Mouse (Mus musculus): ENCODE measurements at regions not wholly inside any gene's neighbourhood (a gene's known extent, or its start where the extent isn't known, plus 50 kb on each side); places are given as distances from the start of the nearest gene placed in this dataset.

DNA sequence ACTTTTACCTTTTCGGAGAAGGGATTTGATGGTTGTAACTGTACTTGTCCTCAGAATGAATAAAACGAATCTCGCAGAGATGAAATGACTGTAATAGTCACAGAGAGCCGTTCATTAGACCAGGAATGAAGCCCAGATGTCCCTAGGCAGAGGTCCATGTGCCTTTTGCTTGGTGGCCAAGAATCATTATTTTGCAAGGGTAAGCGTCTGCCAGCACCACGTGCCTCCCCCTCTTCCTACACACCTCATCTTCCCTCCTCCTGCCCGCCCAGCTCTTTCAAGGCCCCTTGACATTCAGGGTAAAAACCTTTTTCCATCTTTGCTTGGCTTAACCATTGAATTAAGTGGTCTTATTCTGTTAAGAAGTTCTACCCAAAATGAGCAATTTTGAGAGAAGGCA is 161.1 kb upstream of the Rad23b start:
- no peak for ATAC-seq (replicated peaks in 1 of 2; ENCODE audit: insufficient read depth in 1 of 2, low FRiP score in 2 of 2, low TSS enrichment in 1 of 2, low read depth in 1 of 2, poor library complexity in 2 of 2, severe bottlenecking in 2 of 2)

GRCm38 (mm10) chr4:55190586-55190985 is 159.3 kb upstream of the Rad23b start:
- no peak for ATAC-seq (replicated peaks in 1 of 2; ENCODE audit: insufficient read depth in 1 of 2, low FRiP score in 2 of 2, low TSS enrichment in 1 of 2, low read depth in 1 of 2, poor library complexity in 2 of 2, severe bottlenecking in 2 of 2)

- no peak for ATAC-seq (replicated peaks in 1 of 2; ENCODE audit: insufficient read depth in 1 of 2, low FRiP score in 2 of 2, low TSS enrichment in 1 of 2, low read depth in 1 of 2, poor library complexity in 2 of 2, severe bottlenecking in 2 of 2)
These were observed 155.8 kb upstream of the Rad23b start for GRCm38 (mm10) chr4:55194061-55194460.

- no peak for ATAC-seq (replicated peaks in 1 of 2; ENCODE audit: insufficient read depth in 1 of 2, low FRiP score in 2 of 2, low TSS enrichment in 1 of 2, low read depth in 1 of 2, poor library complexity in 2 of 2, severe bottlenecking in 2 of 2)
These were observed 155.3 kb upstream of the Rad23b start for GRCm38 (mm10) chr4:55194552-55194951.

GRCm38 (mm10) chr4:55203731-55204710 is 145.8 kb upstream of the Rad23b start:
- 0 out of 4 replicates have a peak, but pooled peaks of 1 of the 2 experiments have one; percentile 32 for ATAC-seq (replicated peaks in 1 of 2; ENCODE audit: insufficient read depth in 1 of 2, low FRiP score in 2 of 2, low TSS enrichment in 1 of 2, low read depth in 1 of 2, poor library complexity in 2 of 2, severe bottlenecking in 2 of 2)

GRCm38 (mm10) chr4:55206226-55206625 is 143.6 kb upstream of the Rad23b start:
- no peak for ATAC-seq (replicated peaks in 1 of 2; ENCODE audit: insufficient read depth in 1 of 2, low FRiP score in 2 of 2, low TSS enrichment in 1 of 2, low read depth in 1 of 2, poor library complexity in 2 of 2, severe bottlenecking in 2 of 2)

DNA sequence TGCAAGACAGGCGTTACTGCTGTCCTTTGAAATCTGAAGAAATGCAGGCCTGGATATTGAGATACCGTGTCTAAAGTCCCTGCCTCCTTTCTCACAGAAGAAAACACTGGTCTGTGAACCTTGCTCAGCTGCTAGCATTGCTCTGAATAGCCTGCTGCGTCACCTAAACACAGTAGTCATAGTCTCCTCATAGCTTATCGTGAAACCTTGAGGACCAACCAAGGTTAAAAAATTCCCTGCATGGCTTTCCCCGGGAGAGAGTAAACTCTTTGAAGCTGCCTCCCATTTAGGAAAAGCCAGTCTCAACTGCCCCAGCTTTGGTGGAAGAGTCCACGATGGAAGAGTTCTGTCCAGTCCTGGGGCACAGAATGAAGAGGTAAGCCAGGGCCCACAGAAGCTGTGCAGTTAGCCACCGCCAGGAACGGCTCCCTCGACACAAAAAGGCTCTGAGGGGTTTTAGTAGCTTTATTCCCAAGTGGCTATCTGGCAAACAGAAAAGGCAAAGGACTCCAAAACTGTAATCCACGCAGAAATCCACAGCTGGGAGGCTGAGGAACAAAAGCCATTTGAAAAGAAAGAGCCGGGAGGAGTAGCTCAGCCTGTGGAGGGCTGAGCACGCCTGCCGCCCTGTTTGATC is 142.0 kb upstream of the Rad23b start:
- no peak for ATAC-seq (replicated peaks in 1 of 2; ENCODE audit: insufficient read depth in 1 of 2, low FRiP score in 2 of 2, low TSS enrichment in 1 of 2, low read depth in 1 of 2, poor library complexity in 2 of 2, severe bottlenecking in 2 of 2)

GRCm38 (mm10) chr4:55208386-55209345 is 141.2 kb upstream of the Rad23b start:
- no peak for ATAC-seq (replicated peaks in 1 of 2; ENCODE audit: insufficient read depth in 1 of 2, low FRiP score in 2 of 2, low TSS enrichment in 1 of 2, low read depth in 1 of 2, poor library complexity in 2 of 2, severe bottlenecking in 2 of 2)

- no peak for ATAC-seq (replicated peaks in 1 of 2; ENCODE audit: insufficient read depth in 1 of 2, low FRiP score in 2 of 2, low TSS enrichment in 1 of 2, low read depth in 1 of 2, poor library complexity in 2 of 2, severe bottlenecking in 2 of 2)
These were observed 134.2 kb upstream of the Rad23b start for GRCm38 (mm10) chr4:55215425-55216174.

- no peak for ATAC-seq (replicated peaks in 1 of 2; ENCODE audit: insufficient read depth in 1 of 2, low FRiP score in 2 of 2, low TSS enrichment in 1 of 2, low read depth in 1 of 2, poor library complexity in 2 of 2, severe bottlenecking in 2 of 2)
These were observed 133.7 kb upstream of the Rad23b start for GRCm38 (mm10) chr4:55216175-55216545.

DNA sequence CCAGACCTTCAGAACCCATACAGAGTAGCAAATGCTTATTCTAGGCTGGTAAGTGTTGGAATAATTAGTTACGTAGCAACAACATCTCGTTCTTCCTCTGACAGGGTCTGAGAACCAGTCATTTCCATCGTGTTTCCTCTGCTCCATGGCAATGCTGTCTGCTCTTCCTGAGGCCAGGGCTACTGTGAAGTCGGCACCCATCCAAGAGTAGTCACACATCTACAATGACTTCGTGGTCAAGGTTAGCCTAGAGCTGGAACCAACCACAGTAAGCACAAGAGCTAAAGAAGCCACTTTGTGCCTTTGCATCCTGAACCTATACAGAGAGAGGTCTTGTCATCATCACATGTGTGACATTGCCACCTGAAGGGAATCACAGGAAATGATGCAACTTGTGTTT is 124.1 kb upstream of the Rad23b start:
- ATAC-seq (replicated peaks in 1 of 2; ENCODE audit: insufficient read depth in 1 of 2, low FRiP score in 2 of 2, low TSS enrichment in 1 of 2, low read depth in 1 of 2, poor library complexity in 2 of 2, severe bottlenecking in 2 of 2) = no peak

- no peak for ATAC-seq (replicated peaks in 1 of 2; ENCODE audit: insufficient read depth in 1 of 2, low FRiP score in 2 of 2, low TSS enrichment in 1 of 2, low read depth in 1 of 2, poor library complexity in 2 of 2, severe bottlenecking in 2 of 2)
These were observed 122.4 kb upstream of the Rad23b start for GRCm38 (mm10) chr4:55227394-55227793.

GRCm38 (mm10) chr4:55231522-55231921 is 118.3 kb upstream of the Rad23b start:
- no peak; a peak in 1 of 4 replicates for ATAC-seq (replicated peaks in 1 of 2; ENCODE audit: insufficient read depth in 1 of 2, low FRiP score in 2 of 2, low TSS enrichment in 1 of 2, low read depth in 1 of 2, poor library complexity in 2 of 2, severe bottlenecking in 2 of 2)

DNA sequence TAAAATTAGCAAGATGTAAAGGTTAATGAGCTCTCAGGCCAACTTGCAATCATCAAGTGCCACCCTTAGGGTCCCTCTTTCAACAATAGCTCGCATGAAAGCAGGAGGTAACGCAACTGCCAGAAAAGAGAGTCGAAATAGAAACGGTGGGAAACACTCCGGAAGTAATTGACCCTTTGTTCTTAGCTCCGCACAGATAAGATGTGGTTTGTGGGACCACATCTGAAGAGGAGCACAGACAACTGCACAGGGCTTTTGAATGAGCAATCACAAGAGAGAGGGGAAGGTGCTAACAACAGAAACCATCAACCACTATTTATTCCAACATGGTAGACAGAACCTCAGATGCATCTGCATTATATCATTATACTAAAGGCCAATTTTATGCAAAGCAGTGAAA is 112.0 kb upstream of the Rad23b start:
- no peak for ATAC-seq (replicated peaks in 1 of 2; ENCODE audit: insufficient read depth in 1 of 2, low FRiP score in 2 of 2, low TSS enrichment in 1 of 2, low read depth in 1 of 2, poor library complexity in 2 of 2, severe bottlenecking in 2 of 2)

DNA sequence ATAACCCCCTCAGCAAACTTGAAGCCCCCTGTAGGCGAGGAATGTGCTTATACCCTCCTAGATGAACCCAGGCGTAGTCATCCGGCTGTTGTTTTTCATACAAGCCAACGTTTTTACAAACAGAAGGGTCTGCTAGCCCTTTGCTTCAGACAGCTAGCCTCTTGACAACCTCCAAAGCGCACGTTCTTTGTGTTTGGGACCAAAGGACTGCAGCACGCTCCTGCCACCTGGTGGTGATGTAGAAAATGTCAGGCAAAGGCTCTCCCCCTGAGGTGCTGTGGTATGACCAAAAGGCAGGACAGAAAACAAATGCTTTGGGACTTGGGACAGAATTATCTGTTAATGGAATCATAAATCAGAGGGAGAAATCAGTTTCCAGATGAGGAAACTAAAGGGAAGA is 109.4 kb upstream of the Rad23b start:
- peak; percentile 53 to 84; a peak in 2 of 4 replicates for ATAC-seq (replicated peaks in 1 of 2; ENCODE audit: insufficient read depth in 1 of 2, low FRiP score in 2 of 2, low TSS enrichment in 1 of 2, low read depth in 1 of 2, poor library complexity in 2 of 2, severe bottlenecking in 2 of 2)

GRCm38 (mm10) chr4:55242331-55242730 is 107.5 kb upstream of the Rad23b start:
- no peak for ATAC-seq (replicated peaks in 1 of 2; ENCODE audit: insufficient read depth in 1 of 2, low FRiP score in 2 of 2, low TSS enrichment in 1 of 2, low read depth in 1 of 2, poor library complexity in 2 of 2, severe bottlenecking in 2 of 2)
